8 mouse cellular contexts compared by ENCODE assay signal in genomic region chr12:15815170-15815575, GRCm38 (mm10). TPM values are rescaled to one million over a fixed set of nuclear protein-coding genes. Genes with fewer than 3 reads are reported as not detected.
A peak's percentile ranks its signal among the peaks of the same experiment; 100 is the strongest.
DNase-seq lines count a peak whose midpoint lies in the region; ATAC-seq and TF ChIP-seq lines count a peak whose summit lies in the region.

No protein-coding gene starts in this region.

- WGBS in intestine, embryonic 16.5 days = under 1% methylated on average over 23 of the region's 23 CpGs
- under 1% methylated on average over 23 of the region's 23 CpGs for WGBS in liver, embryonic 14.5 days (ENCODE audit: insufficient replicate concordance)
- under 1% methylated on average over 23 of the region's 23 CpGs for WGBS in neural tube, embryonic 13.5 days

- H3K27me3 ChIP-seq in intestine, embryonic 16.5 days (replicated peaks; ENCODE audit: control insufficient read depth, insufficient read depth, low read length) = peaks cover 4% of the 10 kb centered on the region; the same call in 1 of the 2 replicates
- peaks cover 31% of the 10 kb centered on the region for H3K27me3 ChIP-seq in liver, embryonic 14.5 days (ENCODE audit: control insufficient read depth, insufficient read depth, low read length)
- no peaks in the 10 kb centered on the region for H3K27me3 ChIP-seq in neural tube, embryonic 13.5 days

- peak overlapping the region; percentile 100 for H3K27ac ChIP-seq in gastrocnemius, adult 2 months
- peak overlapping the region; percentile 87 for H3K27ac ChIP-seq in intestine, embryonic 16.5 days (ENCODE audit: low read length)
- no peak overlapping the region for H3K27ac ChIP-seq in liver, embryonic 14.5 days
- peak overlapping the region; percentile 99 for H3K27ac ChIP-seq in neural tube, embryonic 13.5 days (replicated peaks)

- peak; percentile 42 for DNase-seq in retina, adult 2 months (ENCODE audit: low read depth, low spot score)
- no peak for DNase-seq in retina, postnatal 1 day
- DNase-seq in adrenal gland, postnatal 36 days = peak; percentile 46 to 57
- peak; percentile 65 for DNase-seq in gastrocnemius, adult 2 months
- peak in 1 of 3 experiments; percentile 17 for DNase-seq in liver, embryonic 14.5 days (ENCODE audit: low read depth in 3 of 3, low spot score in 3 of 3)
- DNase-seq in natural killer cell, adult 2 months (ENCODE audit: low spot score in 2 of 2) = no peak

- peak overlapping the region; percentile 97 for H3K4me3 ChIP-seq in gastrocnemius, adult 2 months
- H3K4me3 ChIP-seq in intestine, embryonic 16.5 days (ENCODE audit: low read length) = peak overlapping the region; percentile 74
- peak overlapping the region; percentile 57 to 66 for H3K4me3 ChIP-seq in liver, embryonic 14.5 days (ENCODE audit: insufficient read depth in 1 of 2, low read depth in 2 of 2, low read length in 2 of 2)
- H3K4me3 ChIP-seq in neural tube, embryonic 13.5 days = peak overlapping the region; percentile 86

- H3K4me2 ChIP-seq in intestine, embryonic 16.5 days (ENCODE audit: low read depth, low read length) = peak overlapping the region; percentile 82
- peak overlapping the region; percentile 81 for H3K4me2 ChIP-seq in liver, embryonic 14.5 days (ENCODE audit: low read depth)
- H3K4me2 ChIP-seq in neural tube, embryonic 13.5 days = peak overlapping the region; percentile 78

- H3K36me3 ChIP-seq in intestine, embryonic 16.5 days (ENCODE audit: control insufficient read depth, insufficient read depth, low read length) = no peaks in the 10 kb centered on the region
- no peaks in the 10 kb centered on the region for H3K36me3 ChIP-seq in liver, embryonic 14.5 days (replicated peaks; ENCODE audit: control insufficient read depth, insufficient read depth, low read depth)
- no peaks in the 10 kb centered on the region for H3K36me3 ChIP-seq in neural tube, embryonic 13.5 days

- no peak for ATAC-seq in intestine, embryonic 16.5 days
- ATAC-seq in liver, embryonic 14.5 days (ENCODE audit: insufficient read depth) = no peak
- ATAC-seq in neural tube, embryonic 13.5 days (ENCODE audit: low read depth) = no peak; the same call in 1 of the 2 replicates

- no peak for TF ChIP-seq CTCF in gastrocnemius, adult 2 months (IDR thresholded peaks at IDR 0.05)
- TF ChIP-seq CTCF in liver, embryonic 14.5 days (IDR thresholded peaks at IDR 0.05; ENCODE audit: low read depth) = no peak

- H3K9me3 ChIP-seq in intestine, embryonic 16.5 days (ENCODE audit: control insufficient read depth, low read length) = no peaks in the 10 kb centered on the region
- H3K9me3 ChIP-seq in liver, embryonic 14.5 days (ENCODE audit: control insufficient read depth, low read length) = no peaks in the 10 kb centered on the region
- no peaks in the 10 kb centered on the region for H3K9me3 ChIP-seq in neural tube, embryonic 13.5 days

- no peak for TF ChIP-seq EP300 in liver, embryonic 14.5 days (IDR thresholded peaks at IDR 0.05; ENCODE audit: low read depth)

- H3K9ac ChIP-seq in intestine, embryonic 16.5 days (ENCODE audit: low read depth, low read length) = peak overlapping the region; percentile 84
- peak overlapping the region; percentile 49 for H3K9ac ChIP-seq in liver, embryonic 14.5 days (replicated peaks)
- peak overlapping the region; percentile 99 for H3K9ac ChIP-seq in neural tube, embryonic 13.5 days

- intact Hi-C loops in gastrocnemius, adult 2 months (cut with DNase I) = loop anchor here (2.0 to 10.0 kb wide), 8 partner anchors 117 to 717 kb away; no protein-coding TSS in a partner anchor

- peaks cover 7% of the 10 kb centered on the region for H3K4me1 ChIP-seq in intestine, embryonic 16.5 days (ENCODE audit: control insufficient read depth, insufficient read depth, low read length)
- peaks cover 0 to 8% of the 10 kb centered on the region in 2 experiments; a peak in 1 of 4 replicates for H3K4me1 ChIP-seq in liver, embryonic 14.5 days (replicated peaks; ENCODE audit: control insufficient read depth in 2 of 2, insufficient read depth in 2 of 2, low read length in 1 of 2)
- H3K4me1 ChIP-seq in neural tube, embryonic 13.5 days (replicated peaks) = peaks cover 37% of the 10 kb centered on the region

RNA-seq across cellular contexts. Expression of gene Trib2, which starts 1.5 kb away (rescaled TPM):
- total RNA-seq in adrenal gland, postnatal 36 days (2021) = 10 to 100 TPM; 12.4 to 21.2 TPM
- 10 to 100 TPM; 10.0 to 17.8 TPM for total RNA-seq in gastrocnemius, adult 2 months (2021)
- polyA plus RNA-seq in intestine, embryonic 16.5 days (2015; fragmentation: Nextera tagmentation; extraction: Ambion mirVana) = 17.7 and 18.3 TPM in 2 replicates
- polyA plus RNA-seq in liver, embryonic 14.5 days (2012; rRNA removed) = 1.3 and 1.4 TPM in 2 replicates
- 2.1 TPM in 2 replicates for polyA plus RNA-seq in liver, embryonic 14.5 days (2014; fragmentation: Nextera tagmentation; extraction: Ambion mirVana)
- polyA plus RNA-seq in neural tube, embryonic 13.5 days (2015; fragmentation: Nextera tagmentation; extraction: Ambion mirVana) = 118 and 128 TPM in 2 replicates

Comparison
In these comparisons a context has a peak if more than half of its experiments do, and no peak if none do; other contexts are left out.
1. DNase-seq: peak in retina, adult 2 months (single experiment), adrenal gland, postnatal 36 days (2 of 2) and gastrocnemius, adult 2 months (single experiment); none in retina, postnatal 1 day (single experiment) and natural killer cell, adult 2 months (0 of 2).
2. H3K9ac ChIP-seq: peak in every context shown above with its lines; median percentile 99 in neural tube, embryonic 13.5 days; 84 in intestine, embryonic 16.5 days; 49 in liver, embryonic 14.5 days.
3. Peak in every context shown above with its lines, with median percentiles within 50 percentile points of each other: H3K4me3 ChIP-seq and H3K4me2 ChIP-seq.